Mouse (Mus musculus) ZHBTc4 (cell line): ENCODE results near the gene Adprm.
A peak's percentile ranks its signal among the peaks of the same experiment; 100 is the strongest.

Source experiments
- DNase-seq: peaks from one replicate; pipeline ENCODE4 v3.0.0-alpha.2; 2011; ENCODE audit warnings: low read depth, low spot score

Adprm gene

GRCm38 (mm10) chr11:67076781-67077180 is 24.4 kb upstream of the Adprm start:
- no peak for DNase-seq

- no peak for DNase-seq
Measured at GRCm38 (mm10) chr11:67075036-67075435, 22.6 kb upstream of the Adprm start.

- no peak for DNase-seq
Measured at GRCm38 (mm10) chr11:67072615-67073130, 20.3 kb upstream of the Adprm start.

- DNase-seq: no peak
Measured at GRCm38 (mm10) chr11:67067741-67068140, 15.3 kb upstream of the Adprm start.

- no peak for DNase-seq
Measured at GRCm38 (mm10) chr11:67062726-67063125, 10.3 kb upstream of the Adprm start.

GRCm38 (mm10) chr11:67061311-67061710 is 8.9 kb upstream of the Adprm start:
- no peak for DNase-seq

- DNase-seq: no peak
Measured at GRCm38 (mm10) chr11:67054754-67055365, 2.5 kb upstream of the Adprm start.

- DNase-seq: no peak
Measured at GRCm38 (mm10) chr11:67051676-67052320, 596 bp downstream of the Adprm start.

GRCm38 (mm10) chr11:67049256-67049655 is 3.1 kb downstream of the Adprm start:
- peak; percentile 58 for DNase-seq

GRCm38 (mm10) chr11:67048496-67048895 is 3.9 kb downstream of the Adprm start:
- DNase-seq: no peak

GRCm38 (mm10) chr11:67047199-67047598 is 5.2 kb downstream of the Adprm start:
- DNase-seq: no peak

- no peak for DNase-seq
Measured at GRCm38 (mm10) chr11:67044959-67045358, 7.4 kb downstream of the Adprm start.

- DNase-seq: peak; percentile 97
Measured at GRCm38 (mm10) chr11:67043007-67043406, 9.4 kb downstream of the Adprm start.

- DNase-seq: no peak
Measured at GRCm38 (mm10) chr11:67040483-67040882, 11.9 kb downstream of the Adprm start.

- peak; percentile 70 for DNase-seq
Measured at GRCm38 (mm10) chr11:67039799-67040198, 12.6 kb downstream of the Adprm start.

- DNase-seq: no peak
Measured at GRCm38 (mm10) chr11:67036892-67037291, 15.5 kb downstream of the Adprm start.

GRCm38 (mm10) chr11:67036229-67036628 is 16.2 kb downstream of the Adprm start:
- no peak for DNase-seq

GRCm38 (mm10) chr11:67034775-67035485 is 17.5 kb downstream of the Adprm start:
- no peak for DNase-seq

- no peak for DNase-seq
Measured at GRCm38 (mm10) chr11:67031603-67031915, 20.8 kb downstream of the Adprm start.

- DNase-seq: peak; percentile 72
Measured at GRCm38 (mm10) chr11:67030904-67031602, 21.3 kb downstream of the Adprm start.

- peak; percentile 98 for DNase-seq
Measured at GRCm38 (mm10) chr11:67024867-67025477, 27.4 kb downstream of the Adprm start, which contains the start of gene Tmem220. Gene Tmem220 (plus strand): TSS chr11:67025154.
